In the genomic region with DNA sequence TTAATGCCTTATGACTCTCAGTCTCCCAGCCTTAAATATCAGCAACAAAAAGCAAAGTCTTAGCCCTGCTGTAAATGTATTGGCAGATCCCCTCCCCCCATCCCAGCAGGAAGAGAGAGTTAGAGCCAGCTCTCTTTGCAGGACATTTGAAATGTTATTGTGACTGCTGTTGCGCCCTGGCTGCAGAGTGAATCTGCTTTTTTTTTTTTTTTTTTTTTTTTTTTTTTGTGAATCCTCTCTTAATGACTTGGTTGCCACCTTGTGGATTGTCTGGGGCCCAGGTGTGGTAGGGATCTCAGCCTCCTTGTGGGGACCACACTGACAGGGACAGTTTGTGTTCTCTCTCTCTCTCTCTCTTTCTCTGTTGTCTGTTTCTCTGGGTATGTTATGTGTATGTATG, we compare ENCODE assay signal across 22 mouse cellular contexts. TPM values are rescaled to one million over a fixed set of nuclear protein-coding genes. Genes with fewer than 3 reads are reported as not detected.
DNase-seq lines count a peak whose midpoint lies in the region; ATAC-seq and TF ChIP-seq lines count a peak whose summit lies in the region.
"Had no signal": no experiment of that assay in that cellular context is flagged by ENCODE, and none has a peak within 500 bp of the region (broad histone marks: within the 10 kb centered on the region; RNA-seq: fewer than 3 reads in every experiment).

No protein-coding gene starts in this region.

- peak; percentile 30 for DNase-seq in liver, adult 2 months (ENCODE audit: extremely low read depth, low read depth, low spot score)
- DNase-seq in midbrain, embryonic 11.5 days (ENCODE audit: low spot score, missing footprints), result peak; percentile 67
- DNase-seq in midbrain, embryonic 14.5 days, result no peak
- DNase-seq in stomach, postnatal 0 days (ENCODE audit: low spot score), result no peak
- no peak for DNase-seq in natural killer cell, adult 2 months (ENCODE audit: low spot score in 2 of 2)
- DNase-seq: adrenal gland, postnatal 10 days; cerebellum, adult 11 months; cerebellum, adult 8-10 months; cerebellum, postnatal 14 days; embryo, embryonic 11 days; gastrocnemius, postnatal 10 days; heart, postnatal 36 days had no signal

- H3K27me3 ChIP-seq in intestine, postnatal 0 days (replicated peaks; ENCODE audit: control insufficient read depth, insufficient read depth, low read length), result no peaks in the 10 kb centered on the region
- H3K27me3 ChIP-seq in intestine, embryonic 16.5 days (replicated peaks; ENCODE audit: control insufficient read depth, insufficient read depth, low read length), result no peaks in the 10 kb centered on the region
- H3K27me3 ChIP-seq in liver, adult 2 months (ENCODE audit: control insufficient read depth, insufficient read depth, low read length), result no peaks in the 10 kb centered on the region
- no peaks in the 10 kb centered on the region for H3K27me3 ChIP-seq in liver, embryonic 12.5 days (replicated peaks)
- no peaks in the 10 kb centered on the region for H3K27me3 ChIP-seq in midbrain, embryonic 11.5 days (ENCODE audit: control insufficient read depth, insufficient read depth, low read length)
- no peaks in the 10 kb centered on the region for H3K27me3 ChIP-seq in midbrain, embryonic 14.5 days (ENCODE audit: control insufficient read depth, insufficient read depth, low read length)
- no peaks in the 10 kb centered on the region for H3K27me3 ChIP-seq in stomach, postnatal 0 days (ENCODE audit: control insufficient read depth, insufficient read depth, low read length)
- H3K27me3 ChIP-seq: embryonic facial prominence, embryonic 15.5 days; heart, embryonic 13.5 days; hindbrain, embryonic 15.5 days had no signal

- no peak overlapping the region for H3K27ac ChIP-seq in intestine, postnatal 0 days (ENCODE audit: low read depth, low read length)
- H3K27ac ChIP-seq in intestine, embryonic 16.5 days (ENCODE audit: low read length), result no peak overlapping the region
- H3K27ac ChIP-seq in liver, adult 2 months (replicated peaks; ENCODE audit: insufficient read depth, low read depth, low read length), result no peak overlapping the region
- no peak overlapping the region for H3K27ac ChIP-seq in liver, embryonic 12.5 days
- no peak overlapping the region for H3K27ac ChIP-seq in midbrain, embryonic 11.5 days (ENCODE audit: low read depth, low read length)
- H3K27ac ChIP-seq in midbrain, embryonic 14.5 days (replicated peaks; ENCODE audit: low read depth, low read length), result no peak overlapping the region
- no peak overlapping the region for H3K27ac ChIP-seq in stomach, postnatal 0 days (replicated peaks)
- H3K27ac ChIP-seq: embryonic facial prominence, embryonic 15.5 days; forebrain, embryonic 10.5 days; heart, embryonic 13.5 days; hindbrain, embryonic 15.5 days had no signal

- no peaks in the 10 kb centered on the region for H3K9me3 ChIP-seq in intestine, postnatal 0 days (ENCODE audit: control insufficient read depth)
- no peaks in the 10 kb centered on the region for H3K9me3 ChIP-seq in intestine, embryonic 16.5 days (ENCODE audit: control insufficient read depth, low read length)
- H3K9me3 ChIP-seq in liver, embryonic 12.5 days (replicated peaks), result 0 out of 2 replicates have a peak, but pooled peaks cover 2% of the 10 kb centered on the region
- H3K9me3 ChIP-seq in midbrain, embryonic 11.5 days (ENCODE audit: control insufficient read depth, low read length), result no peaks in the 10 kb centered on the region
- H3K9me3 ChIP-seq in midbrain, embryonic 14.5 days (ENCODE audit: control insufficient read depth, low read length), result no peaks in the 10 kb centered on the region
- H3K9me3 ChIP-seq in stomach, postnatal 0 days (ENCODE audit: control insufficient read depth, low read length), result no peaks in the 10 kb centered on the region
- H3K9me3 ChIP-seq: embryonic facial prominence, embryonic 15.5 days; forebrain, embryonic 10.5 days; G1E; heart, embryonic 13.5 days; hindbrain, embryonic 15.5 days had no signal

- H3K4me3 ChIP-seq in intestine, postnatal 0 days (ENCODE audit: low read depth, low read length), result no peak overlapping the region
- no peak overlapping the region for H3K4me3 ChIP-seq in intestine, embryonic 16.5 days (ENCODE audit: low read length)
- no peak overlapping the region for H3K4me3 ChIP-seq in liver, adult 2 months (ENCODE audit: insufficient read depth, low read depth, low read length)
- H3K4me3 ChIP-seq in liver, embryonic 12.5 days, result no peak overlapping the region
- no peak overlapping the region for H3K4me3 ChIP-seq in midbrain, embryonic 11.5 days (ENCODE audit: low read depth, low read length)
- H3K4me3 ChIP-seq in midbrain, embryonic 14.5 days (replicated peaks; ENCODE audit: low read depth, low read length), result no peak overlapping the region
- no peak overlapping the region for H3K4me3 ChIP-seq in stomach, postnatal 0 days (ENCODE audit: low read depth, low read length)
- H3K4me3 ChIP-seq: embryonic facial prominence, embryonic 15.5 days; erythroblast, embryonic 14.5 days; forebrain, embryonic 10.5 days; heart, embryonic 13.5 days; hindbrain, embryonic 15.5 days had no signal

- ATAC-seq in intestine, postnatal 0 days, result no peak
- ATAC-seq in intestine, embryonic 16.5 days, result no peak
- ATAC-seq in liver, embryonic 12.5 days, result no peak
- ATAC-seq in midbrain, embryonic 11.5 days (ENCODE audit: low FRiP score), result no peak
- no peak for ATAC-seq in midbrain, embryonic 14.5 days (ENCODE audit: low FRiP score, low TSS enrichment)
- ATAC-seq in stomach, postnatal 0 days (ENCODE audit: low FRiP score, low TSS enrichment), result no peak
- ATAC-seq: forebrain, embryonic 14.5 days had no signal

- 0 out of 2 replicates have a peak, but pooled peaks have one; percentile 9 for TF ChIP-seq CTCF in intestine, postnatal 0 days (IDR thresholded peaks at IDR 0.05; ENCODE audit: low read depth)
- 0 out of 2 replicates have a peak, but pooled peaks have one; percentile 18 for TF ChIP-seq CTCF in liver, adult 2 months (IDR thresholded peaks at IDR 0.05; ENCODE audit: low read depth, low read length)
- TF ChIP-seq CTCF in stomach, postnatal 0 days (IDR thresholded peaks at IDR 0.05; ENCODE audit: low read depth), result peak; percentile 32; the same call in 1 of the 2 replicates

- H3K9ac ChIP-seq in intestine, postnatal 0 days (ENCODE audit: low read depth, low read length), result no peak overlapping the region
- H3K9ac ChIP-seq in intestine, embryonic 16.5 days (ENCODE audit: low read depth, low read length), result no peak overlapping the region
- no peak overlapping the region for H3K9ac ChIP-seq in liver, adult 2 months (ENCODE audit: low read depth, low read length)
- no peak overlapping the region for H3K9ac ChIP-seq in liver, embryonic 12.5 days
- H3K9ac ChIP-seq in midbrain, embryonic 11.5 days (ENCODE audit: low read length), result no peak overlapping the region
- H3K9ac ChIP-seq in midbrain, embryonic 14.5 days (replicated peaks; ENCODE audit: low read length), result no peak overlapping the region
- H3K9ac ChIP-seq in stomach, postnatal 0 days (ENCODE audit: low read length), result no peak overlapping the region
- H3K9ac ChIP-seq: embryonic facial prominence, embryonic 15.5 days; heart, embryonic 13.5 days; hindbrain, embryonic 15.5 days had no signal

- TF ChIP-seq POLR2A in liver, adult 2 months (IDR thresholded peaks at IDR 0.05; ENCODE audit: extremely low read depth, insufficient read depth, low read length), result no peak

- 72% methylated on average over 1 of the region's 1 CpGs for WGBS in intestine, postnatal 0 days
- WGBS in intestine, embryonic 16.5 days, result 65% methylated on average over 1 of the region's 1 CpGs
- WGBS in liver, adult 2 months, result 13% methylated on average over 1 of the region's 1 CpGs
- WGBS in liver, embryonic 12.5 days (ENCODE audit: insufficient replicate concordance), result 58% methylated on average over 1 of the region's 1 CpGs
- WGBS in midbrain, embryonic 11.5 days, result 67% methylated on average over 1 of the region's 1 CpGs
- 42% methylated on average over 1 of the region's 1 CpGs for WGBS in midbrain, embryonic 14.5 days
- 74% methylated on average over 1 of the region's 1 CpGs for WGBS in stomach, postnatal 0 days

- H3K36me3 ChIP-seq in intestine, postnatal 0 days (ENCODE audit: control insufficient read depth, insufficient read depth), result no peaks in the 10 kb centered on the region
- no peaks in the 10 kb centered on the region for H3K36me3 ChIP-seq in intestine, embryonic 16.5 days (ENCODE audit: control insufficient read depth, insufficient read depth, low read length)
- no peaks in the 10 kb centered on the region for H3K36me3 ChIP-seq in liver, adult 2 months (ENCODE audit: control insufficient read depth, insufficient read depth, low read length)
- H3K36me3 ChIP-seq in liver, embryonic 12.5 days, result no peaks in the 10 kb centered on the region
- no peaks in the 10 kb centered on the region for H3K36me3 ChIP-seq in midbrain, embryonic 11.5 days (ENCODE audit: control insufficient read depth, insufficient read depth, low read length)
- H3K36me3 ChIP-seq in midbrain, embryonic 14.5 days (ENCODE audit: control insufficient read depth, insufficient read depth, low read length), result no peaks in the 10 kb centered on the region
- H3K36me3 ChIP-seq in stomach, postnatal 0 days (ENCODE audit: control insufficient read depth, insufficient read depth, low read length), result no peaks in the 10 kb centered on the region
- H3K36me3 ChIP-seq: embryonic facial prominence, embryonic 15.5 days; forebrain, embryonic 10.5 days; heart, embryonic 13.5 days; hindbrain, embryonic 15.5 days had no signal

- no peak overlapping the region for H3K4me2 ChIP-seq in intestine, postnatal 0 days (replicated peaks; ENCODE audit: low read depth)
- no peak overlapping the region for H3K4me2 ChIP-seq in intestine, embryonic 16.5 days (ENCODE audit: low read depth, low read length)
- H3K4me2 ChIP-seq in liver, embryonic 12.5 days, result no peak overlapping the region
- H3K4me2 ChIP-seq in midbrain, embryonic 11.5 days, result no peak overlapping the region
- H3K4me2 ChIP-seq in midbrain, embryonic 14.5 days (ENCODE audit: low read length), result no peak overlapping the region
- no peak overlapping the region for H3K4me2 ChIP-seq in stomach, postnatal 0 days (replicated peaks; ENCODE audit: low read depth)
- H3K4me2 ChIP-seq: embryonic facial prominence, embryonic 15.5 days; heart, embryonic 13.5 days; hindbrain, embryonic 15.5 days had no signal

- TF ChIP-seq EP300 in stomach, postnatal 0 days (optimal IDR thresholded peaks at IDR 0.05), result no peak

- peaks cover 33% of the 10 kb centered on the region; the same call in 1 of the 2 replicates for H3K79me2 ChIP-seq in liver, adult 2 months (ENCODE audit: control insufficient read depth, insufficient read depth, low read length)

- no peaks in the 10 kb centered on the region for H3K4me1 ChIP-seq in intestine, postnatal 0 days (replicated peaks; ENCODE audit: control insufficient read depth, insufficient read depth, low read length)
- H3K4me1 ChIP-seq in intestine, embryonic 16.5 days (ENCODE audit: control insufficient read depth, insufficient read depth, low read length), result peaks cover 6% of the 10 kb centered on the region; the same call in 1 of the 2 replicates
- H3K4me1 ChIP-seq in liver, adult 2 months (ENCODE audit: control insufficient read depth, insufficient read depth, low read length), result peaks cover 15% of the 10 kb centered on the region
- H3K4me1 ChIP-seq in liver, embryonic 12.5 days, result peaks cover 64% of the 10 kb centered on the region
- H3K4me1 ChIP-seq in midbrain, embryonic 11.5 days (ENCODE audit: control insufficient read depth, insufficient read depth, low read length), result peaks cover 10% of the 10 kb centered on the region
- peaks cover 5% of the 10 kb centered on the region; the same call in 1 of the 2 replicates for H3K4me1 ChIP-seq in midbrain, embryonic 14.5 days (ENCODE audit: control insufficient read depth, insufficient read depth, low read length)
- no peaks in the 10 kb centered on the region for H3K4me1 ChIP-seq in stomach, postnatal 0 days (replicated peaks; ENCODE audit: control insufficient read depth, insufficient read depth)
- H3K4me1 ChIP-seq: embryonic facial prominence, embryonic 15.5 days; hindbrain, embryonic 15.5 days had no signal

RNA-seq across cellular contexts. Expression of gene Dapk2, which starts 31.0 kb away (rescaled TPM):
- 14.7 and 16.9 TPM in 2 replicates for polyA plus RNA-seq in intestine, postnatal 0 days (2015; fragmentation: Nextera tagmentation; extraction: Ambion mirVana)
- 6.8 and 8.0 TPM in 2 replicates for polyA plus RNA-seq in intestine, embryonic 16.5 days (2015; fragmentation: Nextera tagmentation; extraction: Ambion mirVana)
- total RNA-seq in liver, adult 2 months (2014; rRNA removed), result 9.6 and 11.0 TPM in 2 replicates
- 4.3 and 6.2 TPM in 2 replicates for polyA plus RNA-seq in liver, adult 2 months (2012; rRNA removed)
- 12.3 and 16.4 TPM in 2 replicates for polyA plus RNA-seq in liver, embryonic 12.5 days (2016; fragmentation: Nextera tagmentation; extraction: Ambion mirVana)
- polyA plus RNA-seq in midbrain, embryonic 11.5 days (2014; fragmentation: Nextera tagmentation; extraction: Ambion mirVana), result 6.7 and 7.4 TPM in 2 replicates
- polyA plus RNA-seq in midbrain, embryonic 14.5 days (2014; fragmentation: Nextera tagmentation; extraction: Ambion mirVana), result 0.66 and 0.78 TPM in 2 replicates
- 11.8 and 13.2 TPM in 2 replicates for polyA plus RNA-seq in stomach, postnatal 0 days (2015; fragmentation: Nextera tagmentation; extraction: Ambion mirVana)

Comparison
In these comparisons a context has a peak if more than half of its experiments do, and no peak if none do; other contexts are left out.
1. DNase-seq: peak in liver, adult 2 months (single experiment) and midbrain, embryonic 11.5 days (single experiment); none in midbrain, embryonic 14.5 days (single experiment), stomach, postnatal 0 days (single experiment) and natural killer cell, adult 2 months (0 of 2).
2. Peak in every context shown above with its lines, with median percentiles within 50 percentile points of each other: CTCF ChIP-seq.